Mouse (Mus musculus) forebrain, embryonic 12.5 days (tissue): ENCODE results near the gene Otogl. TPM values are rescaled to one million over a fixed set of nuclear protein-coding genes. Genes with fewer than 3 reads are reported as not detected.

Source experiments
- polyA plus RNA-seq: library from polyadenylated mRNA; unstranded; fragments of >200 nt; fragmentation: Nextera tagmentation; extraction: Ambion mirVana; gene quantifications from 2 replicates; pipeline ENCODE4 v1.2.1, GENCODE M21; 2016

Otogl gene
- polyA plus RNA-seq, 1 experiment from 2014 or later = not detected

Other genes with a start within 250 kb of the Otogl start
- gene Ptprq, start 192.1 kb downstream of the Otogl start, polyA plus RNA-seq = 0.06 TPM in 1 of 2 replicates, not detected in the other